Mouse (Mus musculus) brain, embryonic 18.5 days (tissue): Measurements from ENCODE around the gene Ptx4.

Experiments used
- DNase-seq: peaks from one replicate; pipeline ENCODE4 v3.0.0-alpha.2; 2012; ENCODE audit warnings: low read depth, low spot score

Gene Ptx4

GRCm38 (mm10) chr17:25120406-25120805 lies at the start of gene Ptx4:
Ptx4 (plus strand) TSS chr17:25120760.
- no peak for DNase-seq

GRCm38 (mm10) chr17:25076906-25077305 lies 43.7 kb upstream of the Ptx4 start:
- no peak for DNase-seq

GRCm38 (mm10) chr17:25077771-25078372 lies 42.7 kb upstream of the Ptx4 start:
- DNase-seq: peak; percentile 6

GRCm38 (mm10) chr17:25080210-25080609 lies 40.4 kb upstream of the Ptx4 start:
- DNase-seq: no peak

GRCm38 (mm10) chr17:25080960-25081381 lies 39.6 kb upstream of the Ptx4 start:
- no peak for DNase-seq

- no peak for DNase-seq
These were observed 38.3 kb upstream of the Ptx4 start for GRCm38 (mm10) chr17:25082081-25082847.

GRCm38 (mm10) chr17:25082887-25083286 lies 37.7 kb upstream of the Ptx4 start:
- no peak for DNase-seq

- no peak for DNase-seq
These were observed 37.1 kb upstream of the Ptx4 start, which contains the start of gene Tmem204 for GRCm38 (mm10) chr17:25083444-25083931. Tmem204 (minus strand) TSS chr17:25083591.

GRCm38 (mm10) chr17:25084835-25085385 lies 35.6 kb upstream of the Ptx4 start:
- no peak for DNase-seq

- DNase-seq: no peak
These were observed 33.8 kb upstream of the Ptx4 start for GRCm38 (mm10) chr17:25086724-25087123.

GRCm38 (mm10) chr17:25089158-25089557 lies 31.4 kb upstream of the Ptx4 start:
- no peak for DNase-seq

- no peak for DNase-seq
These were observed 30.1 kb upstream of the Ptx4 start for GRCm38 (mm10) chr17:25090450-25090849.

GRCm38 (mm10) chr17:25096221-25096620 lies 24.3 kb upstream of the Ptx4 start:
- DNase-seq: no peak

- no peak for DNase-seq
These were observed 20.5 kb upstream of the Ptx4 start for GRCm38 (mm10) chr17:25100052-25100451.

GRCm38 (mm10) chr17:25101338-25101737 lies 19.2 kb upstream of the Ptx4 start:
- DNase-seq: no peak

GRCm38 (mm10) chr17:25107786-25108185 lies 12.8 kb upstream of the Ptx4 start:
- DNase-seq: no peak

- DNase-seq: no peak
These were observed 11.0 kb upstream of the Ptx4 start for GRCm38 (mm10) chr17:25109578-25109977.

GRCm38 (mm10) chr17:25110590-25110989 lies 10.0 kb upstream of the Ptx4 start:
- DNase-seq: no peak

GRCm38 (mm10) chr17:25111220-25111619 lies 9.3 kb upstream of the Ptx4 start:
- no peak for DNase-seq

GRCm38 (mm10) chr17:25111739-25112422 lies 8.7 kb upstream of the Ptx4 start:
- peak; percentile 45 for DNase-seq

- DNase-seq: no peak
These were observed 8.1 kb upstream of the Ptx4 start for GRCm38 (mm10) chr17:25112423-25112810.
